Mouse (Mus musculus): Measurements from ENCODE around the gene Twnk. TPM values are rescaled to one million over a fixed set of nuclear protein-coding genes. Genes with fewer than 3 reads are reported as not detected.

The Twnk gene
- polyA plus RNA-seq, 1 experiment from 2014 or later, result 7.9 TPM

GRCm38 (mm10) chr19:45015518-45016281 is 10.2 kb downstream of the Twnk start:
- Histone ChIP-seq H3K27ac (replicated peaks) (peak overlapping the region; percentile 99), H3K9me3 (ENCODE audit: control insufficient read depth, low read length) (no peaks in the 10 kb centered on the region), H3K4me3 (ENCODE audit: low read depth, low read length) (peak overlapping the region; percentile 63), H3K4me2 (replicated peaks; ENCODE audit: low read depth) (peak overlapping the region; percentile 95), H3K36me3 (ENCODE audit: control insufficient read depth, insufficient read depth, low read length) (peaks cover 3% of the 10 kb centered on the region; the same call in 1 of the 2 replicates), H3K4me1 (replicated peaks; ENCODE audit: control insufficient read depth, insufficient read depth) (peaks cover 7% of the 10 kb centered on the region), H3K9ac (ENCODE audit: low read length) (peak overlapping the region; percentile 85), H3K27me3 (ENCODE audit: control insufficient read depth, insufficient read depth, low read length) (no peaks in the 10 kb centered on the region)
- ATAC-seq (ENCODE audit: low FRiP score, low TSS enrichment), result peak; percentile 13
- DNase-seq (ENCODE audit: low spot score), result peak; percentile 90
- TF ChIP-seq CTCF (IDR thresholded peaks at IDR 0.05; ENCODE audit: low read depth) (no peak), EP300 (optimal IDR thresholded peaks at IDR 0.05) (no peak)
- WGBS, result under 1% methylated on average over 32 of the region's 34 CpGs

- no peaks in the 10 kb centered on the region for H3K9me3 ChIP-seq (ENCODE audit: control insufficient read depth, low read length)
- under 1% methylated on average over 16 of the region's 18 CpGs for WGBS
- peak overlapping the region; percentile 95 for H3K4me2 ChIP-seq (replicated peaks; ENCODE audit: low read depth)
- TF ChIP-seq EP300 (optimal IDR thresholded peaks at IDR 0.05) (no peak), CTCF (IDR thresholded peaks at IDR 0.05; ENCODE audit: low read depth) (no peak)
- ATAC-seq (ENCODE audit: low FRiP score, low TSS enrichment) (peak; percentile 7; the same call in 1 of the 2 replicates), DNase-seq (ENCODE audit: low spot score) (peak; percentile 84)
- H3K36me3 ChIP-seq (ENCODE audit: control insufficient read depth, insufficient read depth, low read length), result peaks cover 3% of the 10 kb centered on the region; the same call in 1 of the 2 replicates
- peak overlapping the region; percentile 99 for H3K27ac ChIP-seq (replicated peaks)
- H3K9ac ChIP-seq (ENCODE audit: low read length), result peak overlapping the region; percentile 85
- peak overlapping the region; percentile 63 for H3K4me3 ChIP-seq (ENCODE audit: low read depth, low read length)
- no peaks in the 10 kb centered on the region for H3K27me3 ChIP-seq (ENCODE audit: control insufficient read depth, insufficient read depth, low read length)
- H3K4me1 ChIP-seq (replicated peaks; ENCODE audit: control insufficient read depth, insufficient read depth), result peaks cover 7% of the 10 kb centered on the region
These were observed 11.1 kb downstream of the Twnk start for GRCm38 (mm10) chr19:45016341-45017215.

- H3K27me3 ChIP-seq (ENCODE audit: control insufficient read depth, insufficient read depth, low read length), result no peaks in the 10 kb centered on the region
- peak overlapping the region; percentile 85 for H3K9ac ChIP-seq (ENCODE audit: low read length)
- H3K4me2 ChIP-seq (replicated peaks; ENCODE audit: low read depth), result peak overlapping the region; percentile 95
- DNase-seq (ENCODE audit: low spot score) (peak; percentile 86), ATAC-seq (ENCODE audit: low FRiP score, low TSS enrichment) (peak; percentile 10; the same call in 1 of the 2 replicates)
- H3K9me3 ChIP-seq (ENCODE audit: control insufficient read depth, low read length), result no peaks in the 10 kb centered on the region
- H3K36me3 ChIP-seq (ENCODE audit: control insufficient read depth, insufficient read depth, low read length), result no peaks in the 10 kb centered on the region; the same call in 1 of the 2 replicates
- peak overlapping the region; percentile 63 for H3K4me3 ChIP-seq (ENCODE audit: low read depth, low read length)
- H3K27ac ChIP-seq (replicated peaks), result peak overlapping the region; percentile 99
- WGBS, result 0% methylated on average over 21 of the region's 27 CpGs
- H3K4me1 ChIP-seq (replicated peaks; ENCODE audit: control insufficient read depth, insufficient read depth), result peaks cover 7% of the 10 kb centered on the region
- peak; percentile 67 for TF ChIP-seq CTCF (IDR thresholded peaks at IDR 0.05; ENCODE audit: low read depth)
- no peak for TF ChIP-seq EP300 (optimal IDR thresholded peaks at IDR 0.05)
These were observed 11.8 kb downstream of the Twnk start for GRCm38 (mm10) chr19:45017216-45017771.

- TF ChIP-seq CTCF (IDR thresholded peaks at IDR 0.05; ENCODE audit: low read depth) (no peak), EP300 (optimal IDR thresholded peaks at IDR 0.05) (no peak)
- under 1% methylated on average over 36 of the region's 48 CpGs for WGBS
These were observed 12.4 kb downstream of the Twnk start for GRCm38 (mm10) chr19:45017909-45018308.

DNA sequence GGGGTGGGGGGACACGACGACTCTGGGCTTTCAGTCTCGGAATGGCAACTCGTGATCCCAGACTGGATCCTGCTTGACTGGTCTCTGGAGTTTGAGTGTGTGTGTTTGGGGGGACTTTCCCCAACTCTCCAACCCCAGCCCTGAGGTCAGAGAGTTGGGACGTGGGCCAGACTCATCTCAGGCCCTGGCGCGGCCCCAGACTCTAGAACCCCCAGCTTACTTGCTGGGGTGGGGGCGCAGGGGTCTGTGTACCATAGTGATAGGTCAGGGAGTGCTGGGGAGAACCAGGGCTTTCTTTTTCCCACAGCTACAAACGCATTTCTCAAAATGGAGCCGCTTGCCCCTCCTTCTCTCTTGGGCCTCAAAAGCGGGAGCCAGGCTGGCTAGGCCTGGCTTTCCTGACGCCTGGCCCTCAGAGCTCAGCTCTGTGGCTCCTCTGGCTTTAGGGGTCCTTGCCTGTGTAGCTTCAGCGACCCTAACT is 12.9 kb downstream of the Twnk start:
- ATAC-seq (ENCODE audit: low FRiP score, low TSS enrichment), result no peak
- Histone ChIP-seq H3K9ac (ENCODE audit: low read length) (peak overlapping the region; percentile 85), H3K36me3 (ENCODE audit: control insufficient read depth, insufficient read depth, low read length) (no peaks in the 10 kb centered on the region; the same call in 1 of the 2 replicates), H3K4me3 (ENCODE audit: low read depth, low read length) (peak overlapping the region; percentile 63), H3K27me3 (ENCODE audit: control insufficient read depth, insufficient read depth, low read length) (no peaks in the 10 kb centered on the region), H3K4me1 (replicated peaks; ENCODE audit: control insufficient read depth, insufficient read depth) (peaks cover 7% of the 10 kb centered on the region), H3K4me2 (replicated peaks; ENCODE audit: low read depth) (peak overlapping the region; percentile 95), H3K27ac (replicated peaks) (peak overlapping the region; percentile 99), H3K9me3 (ENCODE audit: control insufficient read depth, low read length) (no peaks in the 10 kb centered on the region)
- TF ChIP-seq CTCF (IDR thresholded peaks at IDR 0.05; ENCODE audit: low read depth) (no peak), EP300 (optimal IDR thresholded peaks at IDR 0.05) (no peak)
- no peak for DNase-seq (ENCODE audit: low spot score)
- 1% methylated on average over 11 of the region's 13 CpGs for WGBS

More at GRCm38 (mm10) chr19:45017909-45018308, 12.4 kb downstream of the Twnk start:
- H3K36me3 ChIP-seq (ENCODE audit: control insufficient read depth, insufficient read depth, low read length), result no peaks in the 10 kb centered on the region
- H3K27ac ChIP-seq (replicated peaks), result peak overlapping the region; percentile 99
- DNase-seq (ENCODE audit: low spot score), result peak; percentile 91
- H3K9me3 ChIP-seq (ENCODE audit: control insufficient read depth, low read length), result no peaks in the 10 kb centered on the region
- peak overlapping the region; percentile 95 for H3K4me2 ChIP-seq (replicated peaks; ENCODE audit: low read depth)
- peak overlapping the region; percentile 85 for H3K9ac ChIP-seq (ENCODE audit: low read length)
- no peaks in the 10 kb centered on the region for H3K27me3 ChIP-seq (ENCODE audit: control insufficient read depth, insufficient read depth, low read length)
- peak; percentile 59 for ATAC-seq (ENCODE audit: low FRiP score, low TSS enrichment)
- peak overlapping the region; percentile 63 for H3K4me3 ChIP-seq (ENCODE audit: low read depth, low read length)
- H3K4me1 ChIP-seq (replicated peaks; ENCODE audit: control insufficient read depth, insufficient read depth), result peaks cover 7% of the 10 kb centered on the region
